Mouse (Mus musculus) monocyte, adult 2 months (primary cell): Measurements from ENCODE around the gene Nlgn3.

Experiments used
- DNase-seq, 2 experiments: peaks; one replicate each; pipeline ENCODE4 v3.0.0; 2022; ENCODE audit warnings: low spot score in 2 of 2, low read depth in 1 of 2

Nlgn3 gene

DNA sequence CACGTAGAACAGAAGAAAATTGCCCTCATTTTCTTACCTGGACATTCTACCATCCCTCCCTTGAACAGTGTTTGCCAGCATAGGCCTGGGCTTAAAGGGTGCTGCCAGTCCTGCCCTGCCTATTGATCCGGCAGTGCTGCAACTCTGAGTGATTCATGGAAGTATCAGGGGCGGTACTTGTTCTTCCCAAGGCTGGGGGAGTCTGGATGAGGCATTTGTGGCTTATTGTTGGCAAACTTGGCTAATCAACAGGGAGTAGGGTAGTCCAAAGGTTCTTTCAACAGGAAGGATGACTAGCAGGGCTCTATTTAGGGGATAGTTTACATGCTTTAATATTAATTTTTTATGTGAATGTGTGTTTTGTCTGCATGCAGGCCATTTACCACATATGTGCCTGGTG lies 71.6 kb downstream of the Nlgn3 start:
- no peak for DNase-seq

DNA sequence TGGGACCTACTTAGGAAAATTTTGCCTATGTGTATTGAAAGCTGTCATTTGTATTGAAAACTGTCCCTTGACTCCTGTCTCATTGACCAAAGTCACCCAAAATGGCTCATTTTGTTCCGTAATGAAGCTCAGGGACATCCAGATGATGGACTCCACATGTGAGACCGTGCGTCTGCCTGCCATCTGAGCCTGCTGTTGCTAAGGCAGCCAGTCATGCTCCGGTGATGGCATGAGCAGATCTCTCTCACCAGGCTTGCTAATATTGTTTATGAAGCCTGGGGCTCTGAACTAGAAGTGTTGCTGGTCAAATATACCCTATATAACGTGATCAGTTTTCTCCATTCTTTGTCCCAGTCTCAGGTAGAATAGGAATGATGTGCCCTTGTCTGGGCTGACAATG lies 74.0 kb downstream of the Nlgn3 start:
- no peak for DNase-seq
